Mouse (Mus musculus): ENCODE measurements around the gene Vps26c. TPM values are rescaled to one million over a fixed set of nuclear protein-coding genes. Genes with fewer than 3 reads are reported as not detected.

Gene Vps26c
- total and polyA plus RNA-seq, 3 experiments, result 40.0 to 75.5 (median 46.9) TPM

DNA sequence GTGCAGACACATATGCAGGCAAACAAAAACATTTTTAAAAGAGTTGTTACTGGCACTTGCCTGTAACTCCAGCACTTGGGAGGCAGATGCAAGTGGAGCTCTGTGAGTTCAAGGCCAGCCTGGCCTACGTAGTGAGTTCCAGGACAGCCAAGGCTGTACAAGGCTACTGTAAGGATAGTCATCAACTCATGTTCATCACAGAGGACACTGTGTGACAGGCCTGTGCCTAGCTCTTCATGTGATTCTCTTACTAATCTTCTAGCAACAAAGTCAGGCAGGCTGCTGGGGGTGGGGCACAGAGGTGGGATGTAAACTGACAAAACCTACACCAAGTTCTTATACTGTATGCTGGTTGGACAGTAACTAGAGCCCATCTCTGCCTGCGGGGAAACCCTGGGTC lies 19.6 kb downstream of the Vps26c start:
- H3K27ac ChIP-seq (ENCODE audit: insufficient read depth, low read depth), result no peak overlapping the region
- H3K36me3 ChIP-seq (replicated peaks in 1 of 2; ENCODE audit: control insufficient read depth in 1 of 2, insufficient read depth in 1 of 2, low read length in 1 of 2), result peaks cover 59 to 94% of the 10 kb centered on the region in 2 experiments
- no peaks in the 10 kb centered on the region for H3K27me3 ChIP-seq (replicated peaks)
- dilution Hi-C loops (cut with MboI; ENCODE audit: extremely low pct_ligation_motif_present, extremely low pct_unique_long_range_greater_than_20kb, low sequenced_read_pairs) (no loop called here), in situ Hi-C loops (cut with MboI; ENCODE audit: low pct_ligation_motif_present, low pct_unique_long_range_greater_than_20kb, low sequenced_read_pairs) (no loop called here)
- peaks cover 0 to 2% of the 10 kb centered on the region in 2 experiments; a peak in 1 of 4 replicates for H3K4me1 ChIP-seq (ENCODE audit: control insufficient read depth in 1 of 2, insufficient read depth in 2 of 2)
- no peak overlapping the region for H3K4me2 ChIP-seq (ENCODE audit: insufficient read depth, low read depth, poor library complexity, severe bottlenecking)
- H3K9me3 ChIP-seq (replicated peaks; ENCODE audit: low read length), result no peaks in the 10 kb centered on the region
- H3K79me2 ChIP-seq (replicated peaks; ENCODE audit: control insufficient read depth, extremely low read depth, insufficient read depth, poor library complexity, severe bottlenecking), result no peaks in the 10 kb centered on the region
- DNase-seq (ENCODE audit: extremely low read depth), result no peak
- TF ChIP-seq ETS1 (conservative IDR thresholded peaks at IDR 0.05; ENCODE audit: low read depth, low read length) (no peak), ELF1 (IDR thresholded peaks at IDR 0.05; ENCODE audit: low read depth, low read length) (no peak), PAX5 (IDR thresholded peaks at IDR 0.05; ENCODE audit: low read length) (no peak), ZMIZ1 (IDR thresholded peaks at IDR 0.05; ENCODE audit: low read depth, low read length) (no peak), IRF4 (IDR thresholded peaks at IDR 0.05; ENCODE audit: low read depth, low read length) (no peak), MAFK (IDR thresholded peaks at IDR 0.05; ENCODE audit: insufficient replicate concordance, low read length) (no peak), ZKSCAN1 (IDR thresholded peaks at IDR 0.05; ENCODE audit: borderline replicate concordance, low read depth, low read length) (no peak), POLR2AphosphoS2 (IDR thresholded peaks at IDR 0.05; ENCODE audit: low read depth, low read length) (no peak), ZC3H11A (IDR thresholded peaks at IDR 0.05; ENCODE audit: low read depth, low read length) (no peak), MAZ (IDR thresholded peaks at IDR 0.05; ENCODE audit: low read depth, low read length) (no peak), SIN3A (IDR thresholded peaks at IDR 0.05; ENCODE audit: low read length) (no peak), USF2 (conservative IDR thresholded peaks at IDR 0.05; ENCODE audit: low read depth, low read length) (no peak), NRF1 (IDR thresholded peaks at IDR 0.05; ENCODE audit: low read depth, low read length) (no peak), BHLHE40 (IDR thresholded peaks at IDR 0.05; ENCODE audit: low read depth, low read length) (no peak), UBTF (IDR thresholded peaks at IDR 0.05; ENCODE audit: low read depth, low read length) (no peak), MYC (IDR thresholded peaks at IDR 0.05; ENCODE audit: low read depth, low read length) (no peak), CHD2 (IDR thresholded peaks at IDR 0.05; ENCODE audit: low read length) (no peak), SMC3 (IDR thresholded peaks at IDR 0.05; ENCODE audit: low read depth, low read length) (no peak), RCOR1 (conservative IDR thresholded peaks at IDR 0.05; ENCODE audit: low read depth, low read length) (no peak), USF1 (IDR thresholded peaks at IDR 0.05; ENCODE audit: low read depth, low read length) (no peak)
- H3K9ac ChIP-seq (ENCODE audit: insufficient read depth, low read depth), result no peak overlapping the region
- H3K4me3 ChIP-seq (replicated peaks in 1 of 3; ENCODE audit: low read depth in 2 of 3, low read length in 2 of 3, poor library complexity in 1 of 3), result no peak overlapping the region

DNA sequence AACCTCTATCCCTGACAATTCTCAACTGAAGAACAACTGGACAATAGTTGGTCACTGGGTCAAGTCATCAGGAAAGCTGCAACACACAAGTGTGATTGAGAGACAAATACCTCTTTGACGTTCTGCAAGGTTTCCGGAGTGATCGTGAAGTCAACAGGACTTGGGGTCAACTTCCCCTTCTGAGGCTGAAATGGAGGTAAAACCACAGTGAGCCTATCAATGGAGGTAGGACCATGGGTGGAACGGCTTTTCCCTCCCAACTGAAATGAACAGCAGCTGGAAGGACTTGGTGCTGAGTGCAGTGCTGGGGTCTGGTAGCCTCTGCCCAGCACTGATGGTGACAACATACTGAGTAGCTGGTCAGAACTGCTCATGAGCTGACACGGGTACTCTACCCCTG lies 22.4 kb downstream of the Vps26c start:
- peaks cover 0 to 9% of the 10 kb centered on the region in 2 experiments; a peak in 2 of 4 replicates for H3K4me1 ChIP-seq (ENCODE audit: control insufficient read depth in 1 of 2, insufficient read depth in 2 of 2)
- no peak overlapping the region for H3K9ac ChIP-seq (ENCODE audit: insufficient read depth, low read depth)
- no peak for DNase-seq (ENCODE audit: extremely low read depth)
- H3K79me2 ChIP-seq (replicated peaks; ENCODE audit: control insufficient read depth, extremely low read depth, insufficient read depth, poor library complexity, severe bottlenecking), result no peaks in the 10 kb centered on the region
- no peak overlapping the region for H3K4me2 ChIP-seq (ENCODE audit: insufficient read depth, low read depth, poor library complexity, severe bottlenecking)
- TF ChIP-seq TCF12 (IDR thresholded peaks at IDR 0.05; ENCODE audit: low read depth, low read length) (no peak), PAX5 (IDR thresholded peaks at IDR 0.05; ENCODE audit: low read length) (no peak), EP300 (IDR thresholded peaks at IDR 0.05; ENCODE audit: low read length) (no peak), SMC3 (IDR thresholded peaks at IDR 0.05; ENCODE audit: low read depth, low read length) (no peak), JUN (IDR thresholded peaks at IDR 0.05; ENCODE audit: insufficient read depth, low read depth, low read length) (no peak), USF1 (IDR thresholded peaks at IDR 0.05; ENCODE audit: low read depth, low read length) (no peak), MYC (IDR thresholded peaks at IDR 0.05; ENCODE audit: low read depth, low read length) (no peak)
- no peak overlapping the region for H3K4me3 ChIP-seq (replicated peaks in 1 of 3; ENCODE audit: low read depth in 2 of 3, low read length in 2 of 3, poor library complexity in 1 of 3)
- in situ Hi-C loops (cut with MboI; ENCODE audit: low pct_ligation_motif_present, low pct_unique_long_range_greater_than_20kb, low sequenced_read_pairs) (no loop called here), dilution Hi-C loops (cut with MboI; ENCODE audit: extremely low pct_ligation_motif_present, extremely low pct_unique_long_range_greater_than_20kb, low sequenced_read_pairs) (no loop called here)
- no peak overlapping the region for H3K27ac ChIP-seq (ENCODE audit: insufficient read depth, low read depth)
- no peaks in the 10 kb centered on the region for H3K9me3 ChIP-seq (replicated peaks; ENCODE audit: low read length)
- H3K27me3 ChIP-seq (replicated peaks), result no peaks in the 10 kb centered on the region
- H3K36me3 ChIP-seq (replicated peaks in 1 of 2; ENCODE audit: control insufficient read depth in 1 of 2, insufficient read depth in 1 of 2, low read length in 1 of 2), result peaks cover 60 to 95% of the 10 kb centered on the region in 2 experiments
